Mouse (Mus musculus) brown adipose tissue, adult 24 weeks (tissue): ENCODE data around the gene Ppfia2. TPM values are rescaled to one million over a fixed set of nuclear protein-coding genes. Genes with fewer than 3 reads are reported as not detected.

ENCODE experiments used
- H3K27ac ChIP-seq: fragments of 200-500 bp; replicated peaks from 2 replicates; pipeline ENCODE4 v1.5.1; 2012; ENCODE audit warnings: low read depth, mild to moderate bottlenecking, low read length
- H3K4me1 ChIP-seq: fragments of 200-500 bp; 2 replicates; pipeline ENCODE4 v1.6.1; 2012; ENCODE audit warnings: low read length, mixed read lengths; ENCODE audit not compliant: control insufficient read depth, insufficient read depth, insufficient read length
- H3K4me3 ChIP-seq: fragments of 200-500 bp; 2 replicates; pipeline ENCODE4 v1.5.1; 2012; ENCODE audit warnings: low read depth, mild to moderate bottlenecking, low read length, moderate library complexity; ENCODE audit not compliant: insufficient read depth
- polyA plus RNA-seq: library from polyadenylated mRNA; stranded (reverse); fragments of >200 nt; gene quantifications from 2 replicates; pipeline ENCODE4 v1.2.4, GENCODE M21; 2012; ENCODE audit not compliant: missing spikeins, insufficient read depth, insufficient read length

The Ppfia2 gene
- polyA plus RNA-seq, 1 experiment = 0.36 TPM

DNA sequence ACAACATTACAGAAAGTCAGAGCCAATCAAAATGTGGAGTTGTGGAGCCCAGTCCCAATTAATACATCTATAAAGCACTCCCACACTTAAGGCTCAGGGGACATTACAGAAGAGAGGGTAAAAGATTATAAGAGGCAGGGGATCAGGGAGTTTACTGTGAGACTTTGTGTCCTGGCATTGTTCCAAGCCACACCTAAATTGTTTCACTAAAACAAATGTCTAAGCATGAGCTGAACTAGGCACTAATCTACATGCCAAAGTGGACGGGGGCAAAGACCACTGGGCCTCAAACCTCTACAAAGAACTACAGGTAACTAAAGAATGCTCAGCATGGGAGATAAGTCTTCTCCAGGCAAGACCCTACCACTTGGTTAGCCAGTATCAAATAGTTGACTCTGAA lies 148.1 kb downstream of the Ppfia2 start:
- Histone ChIP-seq H3K27ac (no peak overlapping the region), H3K4me3 (no peak overlapping the region), H3K4me1 (no peaks in the 10 kb centered on the region)

DNA sequence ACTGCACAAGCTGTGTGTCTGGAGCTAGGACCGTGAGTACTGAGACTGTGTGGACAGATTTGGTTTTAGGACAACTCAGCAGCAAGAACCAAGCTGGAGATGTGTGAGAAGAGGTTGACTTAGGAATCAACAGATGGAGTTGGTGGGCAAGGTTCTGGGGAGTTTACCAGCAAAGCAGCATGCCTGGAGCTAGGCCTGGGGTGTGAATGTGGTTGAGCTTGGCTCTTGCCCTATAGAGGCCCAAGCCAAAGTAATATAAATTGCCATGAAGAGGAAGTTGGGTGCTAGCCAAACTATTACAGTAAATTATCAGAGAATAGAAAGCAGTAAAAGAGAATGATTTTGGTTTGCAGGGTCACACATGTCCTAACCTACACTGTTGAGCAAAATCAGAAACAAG lies 150.8 kb downstream of the Ppfia2 start:
- Histone ChIP-seq H3K4me3 (no peak overlapping the region), H3K4me1 (no peaks in the 10 kb centered on the region), H3K27ac (no peak overlapping the region)

DNA sequence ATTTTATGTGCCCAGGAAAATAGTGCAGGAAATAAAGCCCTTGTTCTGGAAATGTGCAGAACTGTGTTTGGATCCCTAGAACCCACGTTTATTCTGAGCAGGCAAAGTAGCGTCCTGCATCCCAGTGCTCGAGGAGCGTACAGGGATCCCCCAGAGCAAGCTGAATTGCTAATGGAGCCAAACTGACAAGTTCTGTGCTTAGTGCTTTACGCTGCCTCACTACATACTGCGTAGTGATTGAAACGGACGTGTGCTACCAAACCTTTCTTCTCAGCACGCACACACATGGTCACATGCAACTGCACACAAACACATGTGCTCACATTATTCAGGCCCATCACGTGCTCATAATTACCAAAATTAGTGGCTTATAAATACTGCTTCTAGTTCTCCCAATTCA lies 153.2 kb downstream of the Ppfia2 start:
- Histone ChIP-seq H3K4me3 (no peak overlapping the region), H3K4me1 (no peaks in the 10 kb centered on the region)

DNA sequence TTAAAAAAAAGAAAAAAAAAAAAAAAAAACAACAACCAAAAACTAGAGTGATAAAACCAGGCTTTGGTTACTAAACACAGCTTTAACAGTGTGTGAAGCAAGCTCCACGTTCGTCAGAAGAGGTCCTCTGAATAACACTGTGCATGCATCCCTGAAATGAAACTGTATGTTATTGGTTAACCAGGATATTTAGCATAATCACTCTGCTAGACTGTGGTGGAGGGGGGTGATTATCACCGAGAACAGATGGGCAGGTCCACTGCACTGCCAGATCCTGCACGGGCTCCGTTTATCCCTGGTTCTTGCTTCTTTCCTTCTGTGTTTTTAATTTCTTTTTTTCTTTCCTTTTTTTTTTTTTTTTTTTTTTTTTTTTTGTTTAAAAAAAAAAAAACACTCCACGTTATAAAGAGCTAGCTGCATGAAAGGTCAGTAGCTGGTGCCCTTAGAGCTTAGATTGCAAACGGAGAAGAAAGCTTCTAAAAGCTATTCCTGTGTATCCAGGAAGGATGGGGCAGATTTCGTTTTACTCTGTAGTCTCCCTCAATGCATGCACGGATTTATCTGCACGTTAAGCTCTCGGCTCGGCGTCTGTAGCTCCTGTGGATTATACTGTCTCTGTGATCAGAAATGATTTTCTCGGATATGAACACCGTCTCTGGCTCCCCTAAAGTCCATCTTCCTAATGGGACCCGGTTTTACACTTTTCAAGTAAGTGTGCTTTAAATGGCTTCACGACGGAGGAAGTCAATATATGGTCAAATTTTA lies 162.2 kb downstream of the Ppfia2 start:
- H3K27ac ChIP-seq = no peak overlapping the region
- H3K4me1 ChIP-seq = no peaks in the 10 kb centered on the region
- no peak overlapping the region for H3K4me3 ChIP-seq

More for the DNA sequence above, 153.2 kb downstream of the Ppfia2 start:
- H3K27ac ChIP-seq = no peak overlapping the region

DNA sequence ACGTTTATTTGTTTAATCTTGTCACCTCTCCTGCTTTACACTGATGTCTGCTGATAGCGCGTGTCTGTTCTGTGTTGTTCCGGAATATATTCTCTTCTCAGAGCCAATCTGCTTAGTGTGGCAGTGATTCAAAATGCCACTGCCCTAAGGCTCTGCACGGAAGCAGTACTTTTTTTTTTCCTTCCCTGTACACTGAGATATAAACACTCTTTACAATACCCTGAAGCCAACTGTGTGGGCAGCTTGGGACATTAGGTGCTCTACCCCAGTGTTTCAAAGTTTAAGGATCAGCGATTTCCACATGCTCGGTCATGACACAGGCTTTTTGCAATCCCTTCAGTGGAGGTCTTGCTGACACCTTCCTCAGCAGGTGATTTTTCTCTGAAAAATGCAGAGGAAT lies 163.8 kb downstream of the Ppfia2 start:
- Histone ChIP-seq H3K27ac (no peak overlapping the region), H3K4me3 (no peak overlapping the region), H3K4me1 (no peaks in the 10 kb centered on the region)

DNA sequence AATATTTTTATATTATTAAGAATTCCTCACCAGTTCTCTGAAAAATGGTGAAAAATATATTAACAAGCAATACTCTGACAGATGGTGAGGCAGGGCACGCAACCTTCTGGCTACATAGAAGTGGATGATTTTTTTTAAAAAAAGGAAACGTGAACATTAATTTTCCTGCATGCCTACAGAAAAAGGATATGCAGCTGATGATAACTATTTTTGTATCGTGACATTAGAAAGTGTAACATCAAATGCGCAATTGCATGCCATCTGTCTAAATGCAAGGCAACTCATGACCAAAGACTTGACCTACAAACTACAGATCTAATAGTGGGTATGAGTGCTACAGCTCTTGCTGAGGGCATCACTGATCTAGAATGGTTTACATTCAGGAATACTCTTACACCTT lies 182.1 kb downstream of the Ppfia2 start:
- Histone ChIP-seq H3K4me3 (no peak overlapping the region), H3K27ac (no peak overlapping the region), H3K4me1 (no peaks in the 10 kb centered on the region)

DNA sequence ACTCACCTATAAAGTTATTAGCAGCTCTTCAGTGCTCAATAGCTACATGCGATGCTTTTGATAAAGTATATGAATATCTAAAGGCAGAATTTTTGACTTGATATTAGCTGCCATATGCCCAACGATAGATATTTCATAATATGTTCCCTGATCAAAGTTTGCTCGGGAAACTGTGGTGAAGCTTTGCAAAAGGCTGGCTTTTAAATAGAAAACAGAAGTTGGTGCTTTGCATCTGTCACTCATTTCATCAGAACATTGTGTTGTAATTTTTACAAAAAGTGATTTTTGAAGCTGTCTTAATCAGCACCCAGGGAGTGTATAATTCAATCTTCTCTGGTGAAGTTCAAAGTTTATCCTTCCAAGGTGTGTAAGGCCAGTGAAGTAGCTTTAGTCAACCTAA lies 195.1 kb downstream of the Ppfia2 start:
- Histone ChIP-seq H3K4me3 (no peak overlapping the region), H3K27ac (no peak overlapping the region), H3K4me1 (no peaks in the 10 kb centered on the region)

DNA sequence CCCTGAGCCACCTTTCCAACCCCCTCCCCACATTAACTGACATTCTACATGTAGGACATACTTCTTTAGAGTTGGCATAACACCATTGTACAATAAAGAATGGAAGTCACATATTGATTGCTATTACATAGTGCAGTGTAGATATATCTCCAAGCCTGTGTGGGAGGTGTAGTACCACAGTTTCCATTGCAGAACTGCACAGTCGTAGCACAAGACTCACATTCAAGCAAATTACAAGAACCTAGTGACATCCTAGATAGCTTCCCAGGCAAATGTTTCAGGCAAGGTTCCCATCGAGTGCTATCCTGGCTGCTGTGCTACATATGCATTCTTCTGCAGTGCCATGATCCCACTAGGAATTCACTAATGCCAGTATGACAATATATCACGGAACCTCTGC lies 200.0 kb downstream of the Ppfia2 start:
- no peak overlapping the region for H3K4me3 ChIP-seq
- no peaks in the 10 kb centered on the region for H3K4me1 ChIP-seq

DNA sequence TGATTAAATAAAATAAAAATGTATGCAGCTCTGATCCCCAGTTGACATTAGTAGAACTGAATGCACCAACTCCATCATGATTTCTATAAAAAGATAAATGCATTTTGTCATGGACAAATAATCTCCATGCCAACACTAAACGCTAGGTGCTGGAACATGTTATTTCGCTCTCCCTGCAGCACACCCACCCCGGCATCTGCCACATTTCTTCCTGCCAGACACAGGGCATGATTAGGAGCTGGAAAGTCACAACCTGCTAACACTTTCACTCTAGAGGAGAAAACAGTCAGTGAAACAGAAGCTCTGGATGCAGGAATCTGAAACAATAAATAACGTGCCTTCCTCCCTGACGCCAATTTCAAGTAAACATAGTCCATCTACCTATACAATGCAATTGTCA lies 211.3 kb downstream of the Ppfia2 start:
- H3K4me3 ChIP-seq = no peak overlapping the region
- H3K27ac ChIP-seq = no peak overlapping the region
- no peaks in the 10 kb centered on the region for H3K4me1 ChIP-seq

More for the DNA sequence above, 200.0 kb downstream of the Ppfia2 start:
- no peak overlapping the region for H3K27ac ChIP-seq

DNA sequence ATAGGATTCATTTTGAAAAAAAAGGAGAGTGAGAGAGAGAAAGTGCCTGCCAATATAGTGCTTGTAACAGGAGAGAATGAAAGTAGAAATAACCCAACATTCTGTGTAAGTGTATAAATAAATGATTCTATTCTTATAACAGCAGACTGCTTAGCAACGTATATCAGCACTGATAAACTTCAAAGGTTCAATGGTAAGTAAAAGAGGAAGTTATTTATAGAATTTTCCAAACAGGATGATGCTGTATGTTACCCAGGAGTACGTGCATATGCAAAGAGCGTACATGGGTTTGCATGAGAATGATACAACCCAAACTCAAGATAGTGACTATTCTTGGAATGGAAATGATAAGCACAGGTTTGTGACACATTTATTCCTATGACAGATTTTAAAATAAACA lies 215.4 kb downstream of the Ppfia2 start:
- H3K4me1 ChIP-seq = no peaks in the 10 kb centered on the region
- H3K27ac ChIP-seq = no peak overlapping the region
- H3K4me3 ChIP-seq = no peak overlapping the region

DNA sequence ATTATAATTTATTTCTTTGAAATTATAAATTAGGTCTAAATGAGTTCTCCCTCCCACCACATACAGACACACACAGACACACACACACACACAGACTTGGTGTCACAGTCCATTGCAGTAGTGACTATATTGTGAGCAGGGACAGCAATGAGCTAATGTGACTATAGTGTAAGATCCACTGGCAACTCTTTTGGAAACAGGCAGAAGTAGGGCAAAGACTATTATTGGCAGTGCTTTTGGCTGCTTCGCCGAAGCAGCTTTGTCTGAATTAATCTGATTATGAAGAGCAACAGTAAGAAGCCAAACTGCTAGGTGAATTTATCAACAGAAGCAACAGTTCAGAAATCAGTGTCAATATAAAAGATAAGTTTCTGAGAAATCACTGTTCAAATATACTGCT lies 249.8 kb downstream of the Ppfia2 start:
- no peaks in the 10 kb centered on the region for H3K4me1 ChIP-seq
- no peak overlapping the region for H3K4me3 ChIP-seq
- H3K27ac ChIP-seq = no peak overlapping the region

DNA sequence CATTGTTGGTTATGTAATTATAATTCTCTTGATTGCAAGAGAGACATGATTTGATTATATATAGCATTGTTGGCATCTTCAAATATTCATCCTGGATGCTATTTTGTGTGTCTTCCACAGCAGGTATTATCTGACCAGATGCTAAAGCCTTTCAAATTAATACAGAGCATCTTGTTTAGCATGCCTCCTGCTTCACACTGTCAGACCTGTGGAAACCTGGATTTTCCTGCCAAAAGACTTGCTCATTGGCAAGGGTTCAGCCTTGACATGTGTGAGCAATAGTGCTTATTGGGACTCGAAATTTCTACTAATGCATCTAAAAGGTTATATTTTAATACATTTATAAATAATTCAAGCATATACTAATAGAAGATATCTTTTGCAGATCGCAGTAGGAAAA lies 262.1 kb downstream of the Ppfia2 start:
- Histone ChIP-seq H3K27ac (no peak overlapping the region), H3K4me1 (no peaks in the 10 kb centered on the region), H3K4me3 (no peak overlapping the region)

DNA sequence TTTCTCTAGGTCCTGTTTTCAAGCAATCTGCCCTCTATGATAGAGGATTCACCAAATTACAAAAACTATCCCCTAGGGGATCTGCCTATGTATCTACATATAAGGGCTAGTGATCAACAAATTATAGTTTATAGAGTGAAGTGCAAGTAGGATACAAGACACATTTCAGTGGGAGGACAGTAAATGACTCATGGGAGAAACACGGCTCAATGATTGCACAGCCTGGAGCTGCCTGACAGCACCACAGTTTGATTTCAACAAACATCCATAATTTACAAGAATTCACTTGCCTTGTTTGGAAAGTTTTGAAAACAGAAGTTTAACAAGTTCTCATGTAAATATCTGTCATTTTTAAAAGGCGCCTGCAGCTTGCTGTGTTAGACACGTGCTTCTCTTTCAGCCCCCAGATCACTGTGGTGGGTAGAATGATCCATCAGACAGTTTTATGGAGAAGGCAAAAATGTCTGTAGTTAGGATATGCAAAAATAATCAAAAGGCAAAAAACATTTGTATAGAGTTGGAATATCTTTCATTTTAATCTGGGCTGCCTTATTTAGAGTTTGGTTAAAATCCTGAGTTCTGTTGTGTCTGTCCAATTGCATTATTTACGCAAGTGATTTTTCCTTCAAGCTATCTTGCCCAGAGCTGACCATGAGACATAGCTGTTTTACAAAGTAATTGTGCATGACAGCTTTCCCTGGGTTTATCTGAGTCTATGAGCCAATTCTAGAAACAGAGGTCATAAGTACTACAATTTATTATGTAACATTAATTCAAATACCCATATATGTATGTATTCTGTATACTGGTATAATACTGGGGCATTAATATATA lies 266.3 kb downstream of the Ppfia2 start:
- no peak overlapping the region for H3K27ac ChIP-seq
- H3K4me1 ChIP-seq = no peaks in the 10 kb centered on the region
- no peak overlapping the region for H3K4me3 ChIP-seq

DNA sequence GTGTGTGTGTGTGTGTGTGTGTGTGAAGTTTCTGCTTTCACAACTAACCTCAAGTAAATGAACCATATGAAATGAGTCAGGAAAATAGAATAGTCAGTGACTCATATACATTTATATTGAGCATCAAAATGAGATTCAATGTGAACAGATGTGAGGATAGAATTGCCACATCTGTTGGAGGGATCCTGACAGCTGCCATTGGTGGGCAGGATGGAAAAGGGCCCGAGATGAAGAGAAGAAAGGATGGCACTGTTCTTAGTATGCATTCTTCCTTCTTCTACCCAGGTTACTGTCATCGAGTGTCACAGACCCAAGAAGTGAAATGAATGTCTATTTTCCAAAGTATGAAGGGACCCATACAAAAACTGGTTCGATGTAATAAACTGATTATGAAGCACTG lies 268.1 kb downstream of the Ppfia2 start:
- H3K27ac ChIP-seq = no peak overlapping the region
- H3K4me1 ChIP-seq = no peaks in the 10 kb centered on the region

DNA sequence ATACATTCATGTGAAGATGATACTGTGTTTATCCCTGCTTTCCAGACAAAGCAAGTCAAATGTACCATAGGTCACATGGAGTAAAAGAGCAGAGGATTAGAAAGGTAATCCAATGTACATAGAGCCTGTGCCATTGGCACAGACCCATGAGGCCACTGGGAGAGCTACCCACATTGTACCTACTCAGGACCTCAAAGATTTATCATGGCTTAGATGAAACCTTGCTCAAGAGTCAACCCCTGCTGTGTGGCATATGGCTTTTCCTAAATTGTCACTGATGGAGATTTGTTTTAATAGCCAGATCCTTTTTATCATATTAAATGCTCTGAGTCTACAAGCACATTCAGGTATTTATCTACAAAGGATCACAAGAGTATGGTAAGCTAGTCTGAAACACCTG lies 274.8 kb downstream of the Ppfia2 start:
- Histone ChIP-seq H3K4me3 (no peak overlapping the region), H3K4me1 (no peaks in the 10 kb centered on the region), H3K27ac (no peak overlapping the region)

More for the DNA sequence above, 268.1 kb downstream of the Ppfia2 start:
- H3K4me3 ChIP-seq = no peak overlapping the region

DNA sequence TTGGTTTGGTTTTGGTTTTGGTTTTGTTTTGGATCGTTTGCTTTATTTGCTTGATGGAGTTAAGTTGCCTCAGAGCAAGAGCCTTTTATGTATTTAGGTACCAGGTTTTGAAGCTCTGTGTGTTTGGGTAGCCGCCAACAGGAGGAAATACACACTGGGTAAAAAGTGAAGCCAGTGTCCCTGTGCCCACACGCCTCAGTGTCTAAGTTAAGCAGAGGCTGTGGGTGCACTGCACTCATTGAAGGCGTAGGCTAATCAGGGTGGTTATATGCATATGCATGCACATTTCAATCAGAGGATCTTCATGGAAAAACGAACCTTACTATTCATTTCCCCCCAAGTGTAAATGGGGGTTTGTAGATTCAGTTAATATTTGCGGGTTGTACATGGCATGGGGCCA lies 290.9 kb downstream of the Ppfia2 start:
- Histone ChIP-seq H3K27ac (no peak overlapping the region), H3K4me1 (no peaks in the 10 kb centered on the region), H3K4me3 (no peak overlapping the region)
